Mouse (Mus musculus): ENCODE results near the gene Gzmn. TPM values are rescaled to one million over a fixed set of nuclear protein-coding genes. Genes with fewer than 3 reads are reported as not detected.

The Gzmn gene
- not detected for polyA plus RNA-seq (2017; shearing (Covaris generic))

GRCm38 (mm10) chr14:56174499-56174898 is at the start of gene Gzmn:
Gzmn (minus strand) TSS chr14:56174599.

GRCm38 (mm10) chr14:56211317-56211716 is 36.9 kb upstream of the Gzmn start, which contains the start of gene Gzmf:
Gzmf (minus strand) TSS chr14:56211417.

GRCm38 (mm10) chr14:56159479-56159878 is 14.9 kb downstream of the Gzmn start, which contains the start of gene Gzmg:
Gzmg (minus strand) TSS chr14:56159579.

GRCm38 (mm10) chr14:56132508-56132907 is 41.9 kb downstream of the Gzmn start, which contains the start of gene Gzmd:
Gzmd (minus strand) TSS chr14:56132608.

GRCm38 (mm10) chr14:56120525-56120924 is 53.9 kb downstream of the Gzmn start, which contains the start of gene Gzme:
Gzme (minus strand) TSS chr14:56120625.

Other genes starting within 250 kb of the Gzmn start
- gene Cma1, start 229.9 kb downstream of the Gzmn start, polyA plus RNA-seq (2017; shearing (Covaris generic)) = not detected
- gene Cma2, start 223.6 kb downstream of the Gzmn start, polyA plus RNA-seq (2017; shearing (Covaris generic)) = not detected
- not detected for gene Mcpt1, start 156.6 kb downstream of the Gzmn start, polyA plus RNA-seq (2017; shearing (Covaris generic))
- under 1 TPM in 1 of 2 experiments, not detected in 1; 0.32 TPM for gene Mcpt9, start 144.1 kb downstream of the Gzmn start, polyA plus RNA-seq (2017; shearing (Covaris generic))
- gene Mcpt2, start 132.6 kb downstream of the Gzmn start, polyA plus RNA-seq (2017; shearing (Covaris generic)) = not detected
- not detected for gene Mcpt4, start 112.3 kb downstream of the Gzmn start, polyA plus RNA-seq (2017; shearing (Covaris generic))
- under 1 TPM; 0.19 to 0.58 TPM for gene Mcpt8, start 89.3 kb downstream of the Gzmn start, polyA plus RNA-seq (2017; shearing (Covaris generic))
- gene Ctsg, start 72.0 kb downstream of the Gzmn start, polyA plus RNA-seq (2017; shearing (Covaris generic)) = under 1 TPM in 1 of 2 experiments, not detected in 1; 0.54 TPM
- under 1 TPM in 1 of 2 experiments, not detected in 1; 0.18 TPM for gene Gzme, start 54.0 kb downstream of the Gzmn start, polyA plus RNA-seq (2017; shearing (Covaris generic))
- gene Gzmd, start 42.0 kb downstream of the Gzmn start, polyA plus RNA-seq (2017; shearing (Covaris generic)) = under 1 TPM in 1 of 2 experiments, not detected in 1; 0.29 TPM
- gene Gzmg, start 15.0 kb downstream of the Gzmn start, polyA plus RNA-seq (2017; shearing (Covaris generic)) = not detected
- not detected for gene Gzmf, start 36.8 kb upstream of the Gzmn start, polyA plus RNA-seq (2017; shearing (Covaris generic))
- 1 to 10 TPM; 4.9 to 7.4 TPM for gene Gzmc, start 60.1 kb upstream of the Gzmn start, polyA plus RNA-seq (2017; shearing (Covaris generic))
- 10 to 100 TPM in 1 of 2 experiments, 1 to 10 TPM in 1; 4.9 to 17.7 TPM for gene Gzmb, start 87.7 kb upstream of the Gzmn start, polyA plus RNA-seq (2017; shearing (Covaris generic))
- gene Atp12a, start 190.5 kb upstream of the Gzmn start, polyA plus RNA-seq (2017; shearing (Covaris generic)) = under 1 TPM; 0.24 to 0.33 TPM
- gene Rnf17, start 228.0 kb upstream of the Gzmn start, polyA plus RNA-seq (2017; shearing (Covaris generic)) = under 1 TPM; 0.35 to 0.54 TPM